Mouse (Mus musculus) CD4-positive, CD25-positive, alpha-beta regulatory T cell, adult 2 months (primary cell): ENCODE measurements at regions not wholly inside any gene's neighbourhood (a gene's known extent, or its start where the extent isn't known, plus 50 kb on each side); places are given as distances from the start of the nearest gene placed in this dataset.

Experiments used
- DNase-seq: peaks from one replicate; pipeline ENCODE4 v3.0.0-alpha.2; 2012; ENCODE audit warnings: low read depth, low spot score

DNA sequence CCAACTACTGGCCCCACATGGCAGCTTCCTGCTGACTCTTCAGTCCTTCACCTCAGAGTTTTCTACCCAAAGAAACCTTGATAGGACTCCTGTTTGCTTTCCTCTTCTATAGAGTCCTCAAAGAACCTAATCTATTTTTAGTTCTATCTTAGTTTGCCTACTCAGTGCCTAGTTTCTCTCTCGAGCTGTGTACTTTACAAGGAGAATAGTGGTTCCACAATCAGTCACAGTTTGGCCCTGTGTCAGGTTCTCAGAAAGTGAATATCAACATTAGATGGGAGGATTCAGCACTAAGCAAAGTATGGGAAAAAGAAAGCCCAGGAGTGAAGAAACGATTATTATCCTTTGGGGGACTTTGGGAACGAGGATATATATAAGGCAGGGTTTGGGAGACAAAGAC is 1372.0 kb upstream of the A1bg start:
- no peak for DNase-seq

DNA sequence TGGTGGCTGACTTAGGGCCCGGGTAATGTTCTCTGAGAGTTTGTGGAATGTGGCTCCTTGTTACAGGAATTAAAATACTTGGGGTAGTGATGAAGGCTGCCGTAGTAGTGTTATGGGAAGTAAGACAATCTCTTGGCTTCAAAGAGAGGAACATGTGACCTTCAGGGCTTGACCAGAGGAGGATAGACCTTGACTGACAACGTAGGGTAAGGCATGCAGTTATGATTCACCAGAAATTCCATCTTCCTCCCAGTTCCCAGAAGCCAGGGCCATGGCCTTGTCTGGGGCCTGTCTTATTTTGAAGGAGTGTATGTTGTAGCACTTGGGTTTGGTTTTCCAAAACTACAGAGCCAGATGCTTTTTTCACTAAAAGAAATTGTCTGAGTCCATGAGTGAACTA is 1370.1 kb upstream of the A1bg start:
- no peak for DNase-seq

DNA sequence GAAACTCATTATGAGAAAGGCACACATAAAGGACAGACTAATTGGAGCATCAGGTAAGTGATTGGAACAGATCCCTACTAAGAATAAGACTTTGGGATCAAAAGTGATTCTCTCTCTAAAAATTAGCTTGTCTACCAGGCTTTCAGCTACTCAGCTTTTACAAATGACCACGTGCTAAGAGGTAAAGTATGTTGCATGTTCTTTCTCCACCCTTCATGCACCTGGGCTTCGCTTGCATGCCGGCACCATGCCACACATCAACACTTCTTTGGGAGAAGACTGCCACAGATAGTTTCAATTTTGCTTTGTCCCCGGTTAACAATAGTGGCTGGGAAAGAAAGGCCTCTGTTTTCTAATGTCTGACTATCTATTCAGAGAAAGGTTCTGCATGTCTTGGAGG is 1367.9 kb upstream of the A1bg start:
- no peak for DNase-seq

DNA sequence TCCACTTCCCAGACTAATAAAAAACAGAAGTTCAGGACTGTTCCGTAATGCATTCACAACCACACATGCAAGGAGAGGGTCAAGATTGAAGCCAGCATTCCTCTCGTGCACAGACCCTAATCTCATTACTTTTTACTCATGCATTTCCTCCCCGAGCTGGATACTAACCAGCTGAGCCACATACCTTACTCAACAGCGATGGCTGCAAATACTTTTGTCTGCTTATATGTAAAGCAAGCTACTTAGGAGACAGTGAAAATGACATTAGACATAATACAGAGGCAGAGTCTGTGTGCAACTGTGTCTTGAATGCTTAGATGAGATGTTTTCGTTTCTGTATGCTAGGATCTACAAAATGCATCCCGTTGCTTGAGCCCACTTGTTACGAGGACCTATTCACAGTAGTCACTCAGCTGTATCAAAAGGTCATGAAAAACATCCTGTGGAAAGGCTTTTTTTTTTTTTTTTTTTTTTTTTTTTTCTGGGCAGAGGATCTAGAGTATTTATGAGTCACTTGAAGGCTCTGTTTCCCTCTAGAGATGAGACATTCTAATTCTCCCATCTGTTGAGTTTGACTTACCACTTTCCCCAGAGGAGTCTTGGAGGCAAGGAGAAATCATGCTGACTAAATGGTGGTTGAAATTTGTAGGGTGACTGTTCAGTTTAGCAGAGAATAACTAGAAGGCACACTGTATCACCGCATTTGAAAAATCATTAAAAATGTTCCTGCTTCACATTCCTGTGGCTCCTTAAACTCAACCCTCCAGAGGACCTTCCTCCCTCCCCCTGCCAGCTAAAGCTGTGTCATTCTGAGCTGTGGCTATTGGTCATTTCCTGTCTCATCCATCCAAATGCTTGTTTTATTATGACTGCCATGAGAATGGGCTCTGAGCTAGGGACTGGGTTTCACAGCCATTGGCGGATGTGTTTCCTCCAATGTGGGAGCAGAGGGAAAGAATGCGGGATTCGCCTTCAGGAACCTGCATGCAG is 1364.1 kb upstream of the A1bg start:
- DNase-seq: no peak

DNA sequence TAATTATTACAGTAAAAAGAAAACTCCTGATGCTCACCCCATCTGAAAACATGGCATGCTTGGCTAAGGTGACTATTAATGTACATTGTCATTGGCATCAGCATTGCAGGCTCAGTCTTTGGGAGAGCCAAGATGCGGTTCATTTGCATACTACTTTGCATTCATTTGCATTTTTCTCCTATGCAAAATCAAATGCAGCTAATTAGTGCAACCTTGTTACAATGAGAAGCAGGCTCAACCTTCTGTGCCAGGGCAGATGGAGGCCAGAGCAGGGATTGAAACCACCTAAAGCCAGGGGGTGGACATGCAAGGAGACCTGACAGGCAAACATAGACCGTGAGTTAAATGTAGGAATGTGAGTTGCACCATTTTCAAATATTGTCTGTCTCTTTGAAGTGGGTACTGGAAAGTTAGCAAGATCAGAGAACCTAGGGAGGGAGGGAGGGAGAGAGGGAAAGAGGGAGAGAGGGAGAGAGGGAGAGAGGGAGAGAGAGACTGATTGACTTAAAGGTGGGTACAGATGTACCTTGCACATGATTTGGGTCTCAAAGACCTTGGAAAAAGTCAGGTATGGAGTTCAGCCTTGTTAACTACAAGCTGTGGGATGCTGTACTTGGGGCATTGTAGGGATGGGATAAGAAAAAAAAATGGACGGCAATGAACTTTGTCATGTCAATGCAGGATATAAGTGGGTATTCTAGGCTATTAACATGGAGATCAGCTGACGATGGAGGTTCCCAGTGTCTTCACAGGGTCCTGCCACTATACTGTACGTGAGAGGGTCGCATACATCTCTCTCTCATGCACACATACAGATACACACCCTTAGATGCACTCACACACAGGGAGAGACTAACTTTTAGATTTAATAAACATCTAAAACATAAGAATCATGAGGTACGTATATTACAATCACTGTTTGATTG is 1362.1 kb upstream of the A1bg start:
- DNase-seq: no peak

DNA sequence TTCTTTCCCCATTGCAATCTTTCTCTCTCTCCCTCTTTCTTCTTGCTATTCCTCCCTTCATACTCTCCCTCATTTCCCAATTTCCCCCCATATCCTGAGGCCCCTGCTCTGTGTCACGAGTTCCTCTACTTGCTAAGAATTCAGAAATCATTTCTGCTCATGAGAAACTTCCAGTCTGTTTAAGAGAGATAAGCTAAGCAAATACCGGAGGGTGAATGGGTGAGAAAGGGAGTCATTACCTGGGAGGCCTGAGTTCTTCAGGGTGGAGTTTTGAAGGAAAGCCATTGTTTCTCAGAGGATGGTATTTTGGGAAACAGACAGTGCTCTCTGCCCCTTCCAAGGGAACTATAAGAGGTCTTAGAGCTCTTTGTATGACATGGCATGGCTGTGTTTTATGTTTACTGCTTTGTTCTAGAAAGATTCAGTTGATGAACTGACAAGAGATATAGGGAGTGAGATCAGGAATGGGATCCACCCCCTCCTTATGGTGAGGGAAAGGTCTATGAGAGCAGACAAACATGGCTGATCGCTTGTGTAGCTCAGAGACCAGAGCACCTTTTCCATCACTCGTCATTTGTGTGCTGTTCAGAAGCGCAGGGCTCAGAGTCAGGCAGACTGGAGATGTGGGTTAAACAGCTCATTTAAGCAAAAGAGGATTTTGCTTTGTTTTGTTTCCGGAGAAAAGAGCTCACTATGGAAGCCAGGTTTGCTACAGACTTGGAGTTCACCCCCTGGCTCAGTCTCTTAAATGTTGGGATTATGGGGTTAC is 1361.0 kb upstream of the A1bg start:
- no peak for DNase-seq

DNA sequence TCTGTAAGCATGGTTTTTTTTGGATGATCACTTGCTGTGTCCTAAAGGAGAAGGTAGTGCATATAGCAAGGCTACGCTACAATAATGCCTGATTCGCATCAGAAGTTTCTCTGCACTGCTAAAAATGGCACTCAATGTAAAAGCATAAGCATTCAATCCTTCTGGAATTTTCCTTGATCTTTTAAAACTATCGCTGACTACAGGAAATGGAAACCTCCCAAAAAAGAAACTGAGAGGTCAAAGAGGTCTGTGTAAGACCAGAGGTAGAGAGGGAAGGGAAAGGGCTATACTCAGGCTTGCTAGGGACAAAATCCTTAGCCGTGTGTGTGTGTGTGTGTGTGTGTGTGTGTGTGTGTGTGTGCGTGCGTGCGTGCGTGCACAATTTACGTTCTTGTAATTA is 1359.8 kb upstream of the A1bg start:
- DNase-seq: no peak

DNA sequence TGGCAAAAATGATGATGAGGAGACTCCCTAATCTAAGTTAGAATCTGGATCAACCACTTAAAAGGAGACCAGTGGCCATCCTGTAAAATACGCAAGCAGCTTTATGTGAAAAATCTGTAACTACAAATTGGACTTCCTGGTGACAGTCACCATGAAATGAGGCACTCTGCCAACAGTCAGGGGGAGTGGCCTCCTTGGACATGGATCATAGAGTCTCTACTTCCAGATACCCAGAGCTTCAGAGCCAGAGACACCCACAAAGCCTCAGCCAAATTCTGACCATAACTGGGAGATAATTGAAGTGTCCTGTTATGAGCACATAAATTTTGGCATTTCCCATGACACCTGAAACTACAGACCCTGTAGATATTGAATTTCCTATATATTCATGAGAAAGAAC is 1359.3 kb upstream of the A1bg start:
- DNase-seq: no peak

DNA sequence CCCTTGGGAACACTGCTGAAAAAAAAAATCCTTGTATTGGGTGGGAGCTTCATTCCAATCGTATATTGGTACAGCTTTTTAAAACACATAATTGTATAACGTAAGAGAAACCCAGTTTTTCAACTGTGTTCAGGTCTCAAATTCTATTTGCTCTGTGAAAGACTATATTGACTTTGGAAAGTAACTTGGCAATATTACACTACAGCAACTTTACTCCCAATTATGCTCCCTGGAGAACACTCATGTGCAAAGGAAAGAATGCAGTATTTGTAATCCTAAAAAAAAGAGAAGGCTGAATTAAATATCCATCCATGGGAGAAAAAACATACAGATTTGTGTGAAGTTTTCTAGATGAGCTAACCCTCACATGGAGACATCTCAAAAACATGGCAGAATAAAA is 1356.7 kb upstream of the A1bg start:
- DNase-seq: no peak

DNA sequence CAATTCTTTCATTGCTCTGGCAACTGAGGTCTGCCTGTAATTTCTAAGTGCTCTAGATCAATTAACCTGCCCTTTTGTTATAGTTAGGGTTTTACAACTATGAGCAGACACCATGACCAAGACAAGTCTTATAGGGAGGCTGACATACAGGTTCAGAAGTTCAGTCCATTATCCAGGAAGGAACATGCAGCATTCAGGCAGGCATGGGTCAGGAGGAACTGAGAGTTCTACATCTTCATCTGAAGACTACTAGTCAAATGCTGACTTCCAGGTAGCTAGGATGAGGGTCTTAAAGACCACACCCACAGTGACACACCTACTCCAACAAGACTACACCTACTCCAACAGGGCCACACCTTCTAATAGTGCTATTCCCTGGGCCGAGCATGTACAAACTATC is 1352.0 kb upstream of the A1bg start:
- no peak for DNase-seq

DNA sequence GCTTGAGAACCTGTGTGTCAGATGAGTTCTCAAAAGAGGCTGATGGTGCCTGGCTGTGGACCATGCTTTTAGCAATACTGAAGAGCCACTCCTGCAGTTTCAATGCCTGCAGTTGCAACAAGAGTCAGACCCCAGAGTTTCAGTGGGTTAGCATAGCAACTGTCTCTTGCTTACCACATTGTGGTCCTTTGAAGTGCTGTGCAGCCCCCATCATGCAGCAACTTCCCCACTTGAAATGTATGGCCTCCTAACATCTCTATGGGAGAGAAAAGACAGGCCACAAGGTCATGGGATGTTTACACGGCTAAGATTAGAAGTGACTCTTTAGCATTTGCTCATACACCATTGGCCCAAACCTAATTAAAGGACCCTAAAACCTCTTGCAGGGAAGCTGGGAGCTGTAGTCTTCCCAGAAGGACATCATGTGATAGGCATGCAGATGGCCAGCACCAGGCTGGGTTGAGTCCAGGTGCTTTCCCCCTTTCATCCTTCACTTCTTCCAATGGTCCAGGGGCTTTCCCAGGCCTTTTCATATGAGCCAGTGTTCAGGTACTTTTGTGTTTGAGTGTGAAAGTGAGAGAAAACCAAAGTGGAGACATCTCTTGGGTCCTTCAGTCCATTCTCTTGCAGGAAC is 1351.2 kb upstream of the A1bg start:
- no peak for DNase-seq

DNA sequence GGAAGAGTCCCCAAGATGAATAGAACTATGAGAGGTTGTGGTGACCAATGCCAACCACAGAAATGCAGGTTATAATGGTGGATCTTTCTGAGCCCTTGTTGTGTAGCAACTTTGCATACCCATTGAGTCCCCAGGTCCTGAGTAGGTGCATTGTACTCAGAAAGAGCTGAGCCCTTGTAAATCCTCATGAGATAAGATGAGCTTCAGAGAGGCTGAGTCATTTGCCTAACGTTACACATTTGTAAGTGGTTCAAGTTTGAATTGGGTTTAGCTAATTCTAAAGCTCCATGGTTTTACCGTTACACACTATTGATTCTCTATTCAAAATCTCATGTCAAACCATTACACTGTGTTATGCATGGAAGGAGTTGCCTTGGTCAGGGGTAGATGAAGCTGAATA is 1349.9 kb upstream of the A1bg start:
- DNase-seq: no peak

DNA sequence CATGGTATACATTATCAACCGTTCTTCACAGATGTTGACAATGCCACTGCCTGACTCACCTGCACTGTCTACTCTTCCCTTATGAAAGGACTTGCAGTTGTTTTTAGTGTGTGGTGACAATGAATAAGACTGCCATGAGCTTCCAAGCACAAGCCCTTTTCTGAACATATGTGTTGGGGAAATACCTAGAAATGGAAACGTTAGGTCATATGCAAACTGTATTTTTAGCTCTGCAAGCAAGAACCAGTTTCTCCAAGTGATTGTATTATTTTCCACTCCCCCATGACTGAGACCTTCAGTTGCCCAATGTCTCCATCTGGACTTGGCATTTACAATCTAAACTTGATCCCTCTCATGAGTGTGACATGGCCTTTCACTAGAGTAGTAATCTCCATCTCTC is 1348.6 kb upstream of the A1bg start:
- DNase-seq: peak; percentile 49

DNA sequence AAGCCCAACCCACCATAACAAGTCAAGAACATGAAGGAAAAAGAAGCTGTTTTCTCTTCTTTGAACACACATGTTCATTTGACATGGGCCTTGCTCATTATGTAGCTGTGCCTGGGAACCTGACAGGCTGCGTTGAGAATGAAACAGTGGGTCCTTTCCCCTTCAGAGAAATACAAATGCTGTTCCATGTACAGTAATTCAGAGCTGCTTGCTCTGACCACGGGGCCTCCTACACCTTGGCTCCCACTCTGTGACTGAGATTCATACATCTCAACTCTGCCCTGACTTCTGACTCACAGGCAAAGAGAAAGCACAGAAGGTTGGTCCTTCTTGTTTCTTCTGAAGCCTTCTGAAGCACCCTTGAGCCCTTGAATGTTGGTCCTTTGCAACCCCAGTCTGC is 1345.4 kb upstream of the A1bg start:
- DNase-seq: peak; percentile 36

DNA sequence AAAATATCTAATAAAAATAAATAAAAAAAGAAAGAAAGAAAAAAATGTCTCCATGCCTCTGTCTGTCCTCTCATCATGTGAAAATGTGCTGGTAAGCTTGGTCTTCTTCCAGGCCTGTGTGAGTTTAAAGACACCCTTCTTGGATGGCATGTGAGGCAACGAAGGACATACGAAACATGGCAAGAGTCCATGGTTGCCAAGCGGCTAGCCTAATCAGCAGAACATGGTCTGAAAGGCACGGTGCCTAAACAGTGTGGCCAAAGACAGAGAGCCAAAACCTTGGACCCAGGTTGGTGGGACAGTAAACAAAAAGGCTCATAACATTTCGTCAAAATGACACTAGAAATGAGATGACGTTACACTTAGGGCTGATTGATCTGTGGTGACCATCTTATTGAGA is 1344.7 kb upstream of the A1bg start:
- DNase-seq: no peak

DNA sequence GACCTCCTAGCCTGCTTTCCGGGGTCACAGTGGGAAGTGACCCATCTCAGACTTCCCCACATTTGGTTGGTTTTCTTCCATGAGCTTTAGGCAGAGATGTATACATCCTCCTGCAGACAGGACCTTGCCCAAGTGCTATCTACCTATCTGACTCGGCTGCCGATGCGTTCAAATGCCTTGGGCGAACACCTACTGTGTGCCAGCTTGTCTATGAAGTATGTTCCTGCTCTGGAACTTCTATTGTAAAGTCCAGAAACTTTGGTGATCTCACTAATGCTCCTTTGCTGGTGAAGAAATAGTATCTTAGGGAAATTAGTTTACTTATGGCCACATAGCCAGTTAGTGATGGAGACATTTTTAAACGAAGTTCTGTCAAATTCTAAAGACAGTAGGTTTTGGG is 1343.2 kb upstream of the A1bg start:
- DNase-seq: no peak

DNA sequence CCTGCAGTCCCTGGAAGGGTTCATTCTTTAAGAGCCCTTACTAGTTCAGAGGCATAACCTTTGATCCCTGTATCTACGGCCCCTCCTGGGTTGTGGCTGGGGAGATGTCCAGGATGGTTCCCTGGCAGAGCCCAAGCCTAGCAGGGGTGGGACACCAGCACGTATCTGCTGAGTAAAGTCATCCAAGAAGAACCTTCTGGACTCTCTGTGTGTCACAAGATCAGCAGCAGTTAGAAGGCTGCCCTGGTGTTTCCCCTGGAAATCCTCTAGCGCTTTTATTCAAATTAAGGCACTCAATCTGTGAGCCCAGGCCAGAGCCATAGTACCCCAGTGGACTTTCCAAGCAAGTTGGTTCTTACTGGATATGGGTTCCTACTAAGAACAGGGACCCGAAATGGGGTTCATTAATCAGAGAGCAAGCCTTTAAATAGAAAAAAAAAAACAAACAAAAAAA is 1342.7 kb upstream of the A1bg start:
- DNase-seq: peak; percentile 63

DNA sequence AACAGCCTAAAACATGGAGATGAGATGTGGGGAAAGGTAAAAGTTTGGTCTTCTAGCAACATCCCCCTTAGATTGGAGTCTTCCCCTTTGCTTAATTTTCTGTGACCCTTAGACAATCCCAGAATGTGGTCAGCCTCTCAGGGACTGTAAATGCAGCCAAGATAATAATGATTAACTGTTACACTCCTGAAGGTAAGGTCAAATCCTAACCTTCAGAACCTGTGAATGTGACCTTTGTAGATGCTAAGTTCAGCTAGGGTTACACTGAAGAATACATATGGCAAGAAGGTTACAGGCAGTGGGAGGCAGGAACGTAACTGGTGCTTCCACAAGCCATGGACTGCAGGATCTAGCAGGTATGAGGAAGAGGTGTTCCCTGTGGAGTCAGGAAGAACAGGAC is 1342.2 kb upstream of the A1bg start:
- no peak for DNase-seq

DNA sequence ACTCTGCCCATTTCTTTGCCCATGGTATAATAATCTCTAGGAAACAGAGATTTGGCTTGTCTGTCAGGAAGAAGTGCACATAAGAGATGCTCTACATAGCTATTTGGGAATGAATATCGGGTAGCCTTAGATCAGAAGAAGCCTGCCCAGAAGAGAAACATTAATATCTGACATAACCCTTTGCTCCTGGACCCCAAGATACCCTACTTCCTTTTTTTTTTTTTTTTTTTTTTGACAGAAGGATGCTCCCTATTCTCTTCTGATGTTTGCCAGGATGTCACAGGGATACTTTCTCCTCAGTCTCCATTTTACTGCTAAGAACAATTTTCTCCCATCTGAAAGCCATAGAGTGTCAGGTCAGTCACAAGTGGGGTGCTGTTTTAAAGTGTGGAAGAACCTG is 1341.4 kb upstream of the A1bg start:
- no peak for DNase-seq

DNA sequence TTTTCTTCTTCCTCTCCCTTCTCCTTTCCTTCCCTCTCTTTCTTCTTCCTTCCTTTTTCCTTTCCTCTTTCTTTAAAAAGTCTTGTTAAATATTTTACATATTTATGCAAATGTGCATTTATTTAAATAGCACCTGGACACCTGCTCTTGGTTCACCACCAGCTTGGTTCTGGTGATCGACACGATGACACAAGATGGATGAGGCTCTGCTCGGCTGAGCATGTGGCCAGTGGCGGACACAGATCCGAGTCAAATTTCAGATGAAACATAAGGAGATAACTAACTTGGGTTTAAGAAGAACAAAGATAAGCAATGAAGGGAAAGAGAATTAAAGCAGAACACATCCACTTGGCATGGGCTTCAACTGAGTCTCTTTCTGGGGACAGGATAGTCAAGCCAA is 1339.7 kb upstream of the A1bg start:
- DNase-seq: no peak

DNA sequence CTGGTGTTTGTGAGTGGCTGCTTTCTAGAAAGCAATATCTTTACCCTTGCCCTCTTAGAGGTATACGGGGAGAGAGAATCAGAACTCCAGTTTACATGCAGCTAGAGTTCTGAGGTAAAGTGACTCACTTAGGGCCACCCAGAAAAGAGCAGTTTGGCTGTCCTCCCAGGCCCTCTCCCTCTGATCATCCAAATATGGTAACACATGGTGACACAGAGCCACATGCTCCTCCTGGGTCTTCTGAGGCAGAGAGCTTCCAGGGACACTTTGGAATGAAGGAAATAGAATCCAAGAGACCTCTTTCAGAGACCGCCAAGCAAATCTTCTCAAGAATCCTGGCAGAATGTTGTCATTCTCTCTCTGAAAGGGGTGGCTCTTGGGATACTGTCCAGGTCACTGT is 1338.7 kb upstream of the A1bg start:
- no peak for DNase-seq
